Mouse (Mus musculus) midbrain, embryonic 13.5 days (tissue): ENCODE measurements around the gene BC049715. TPM values are rescaled to one million over a fixed set of nuclear protein-coding genes. Genes with fewer than 3 reads are reported as not detected.
"Not testable (repeated sequence)": the region's sequence is repeated elsewhere in the genome, so short reads cannot be mapped to it uniquely, and the experiment has no call there.

Experiments used
- ATAC-seq: fragments of 200-750 bp; cut with Nextera tagmentation; 2 replicates; pipeline ENCODE4 v1.8.0; 2017; ENCODE audit warnings: mild to moderate bottlenecking, moderate TSS enrichment, moderate library complexity
- H3K27ac ChIP-seq: fragments of 300-500 bp; sonication (generic); 2 replicates; pipeline ENCODE4 v1.5.1; 2015; ENCODE audit warnings: inconsistent platforms, mild to moderate bottlenecking, moderate library complexity
- H3K27me3 ChIP-seq: fragments of 300-500 bp; sonication (generic); 2 replicates; pipeline ENCODE4 v1.6.1; 2015; ENCODE audit warnings: mild to moderate bottlenecking, inconsistent platforms
- H3K36me3 ChIP-seq: fragments of 300-500 bp; sonication (generic); 2 replicates; pipeline ENCODE4 v1.6.1; 2015; ENCODE audit warnings: mild to moderate bottlenecking, inconsistent platforms
- H3K4me1 ChIP-seq: fragments of 300-500 bp; sonication (generic); replicated peaks from 2 replicates; pipeline ENCODE4 v1.6.1; 2015; ENCODE audit warnings: inconsistent platforms
- H3K4me2 ChIP-seq: fragments of 300-500 bp; sonication (generic); replicated peaks from 2 replicates; pipeline ENCODE4 v1.6.1; 2015; ENCODE audit warnings: moderate library complexity, mild to moderate bottlenecking, inconsistent platforms
- H3K4me3 ChIP-seq: fragments of 300-500 bp; sonication (generic); replicated peaks from 2 replicates; pipeline ENCODE4 v1.5.1; 2015; ENCODE audit warnings: mild to moderate bottlenecking, inconsistent platforms
- H3K9ac ChIP-seq: fragments of 300-500 bp; sonication (generic); replicated peaks from 2 replicates; pipeline ENCODE4 v1.6.1; 2015; ENCODE audit warnings: mild to moderate bottlenecking, inconsistent platforms
- H3K9me3 ChIP-seq: fragments of 300-500 bp; sonication (generic); 2 replicates; pipeline ENCODE4 v1.6.1; 2016; ENCODE audit warnings: mild to moderate bottlenecking, inconsistent platforms
- WGBS: fragments of 180-500 bp; shearing (Covaris S2); methylation state at CpG from one replicate; pipeline ENCODE4 v1.1.7; 2015; 5-methylcytosine and 5-hydroxymethylcytosine counted together
- microRNA-seq: library from miRNA; unstranded; fragments of <30 nt; microRNA quantifications from one replicate; pipeline ENCODE4, GENCODE M21; 2016
- polyA plus RNA-seq: library from polyadenylated mRNA; unstranded; fragments of >200 nt; fragmentation: Nextera tagmentation; extraction: Ambion mirVana; gene quantifications from 2 replicates; pipeline ENCODE4 v1.2.1, GENCODE M21; 2015

The BC049715 gene
- polyA plus RNA-seq, 1 experiment from 2014 or later = 1.7 TPM

GRCm38 (mm10) chr6:136883961-136884360, 56.5 kb downstream of the BC049715 start:
- 91% methylated on average over 6 of the region's 6 CpGs for WGBS
- Histone ChIP-seq H3K4me1 (no peaks in the 10 kb centered on the region), H3K4me2 (no peak overlapping the region), H3K27me3 (no peaks in the 10 kb centered on the region), H3K4me3 (no peak overlapping the region), H3K27ac (no peak overlapping the region), H3K9me3 (no peaks in the 10 kb centered on the region), H3K9ac (no peak overlapping the region), H3K36me3 (no peaks in the 10 kb centered on the region)
- ATAC-seq = no peak

- not testable (repeated sequence) for ATAC-seq
Observed at GRCm38 (mm10) chr6:136884766-136885165, 57.3 kb downstream of the BC049715 start.

DNA sequence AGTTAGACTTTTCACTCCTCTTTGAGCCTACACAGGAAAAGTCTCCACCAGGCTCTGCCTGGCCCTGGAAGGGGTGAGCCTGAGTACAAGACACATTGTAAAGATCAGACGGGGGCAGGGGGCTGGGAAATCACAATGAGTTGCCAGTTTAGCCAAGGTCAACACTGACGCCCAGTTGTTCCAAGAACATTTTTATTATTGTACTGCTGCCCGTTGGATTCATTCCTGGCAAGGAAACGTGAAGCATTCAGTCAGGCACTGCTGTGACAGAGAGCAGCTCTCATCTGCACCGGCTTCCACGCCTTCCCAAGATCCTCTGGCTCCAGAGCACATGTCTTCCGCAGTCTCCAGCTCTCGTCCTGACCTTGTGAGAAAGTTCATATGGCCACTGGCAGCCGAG, 60.4 kb downstream of the BC049715 start:
- Histone ChIP-seq H3K4me2 (no peak overlapping the region), H3K27ac (no peak overlapping the region), H3K9ac (no peak overlapping the region), H3K4me3 (no peak overlapping the region), H3K9me3 (no peaks in the 10 kb centered on the region), H3K36me3 (no peaks in the 10 kb centered on the region), H3K27me3 (no peaks in the 10 kb centered on the region), H3K4me1 (no peaks in the 10 kb centered on the region)
- ATAC-seq = no peak
- 82% methylated on average over 9 of the region's 9 CpGs for WGBS

More at GRCm38 (mm10) chr6:136884766-136885165, 57.3 kb downstream of the BC049715 start:
- not testable (repeated sequence) for H3K4me2 ChIP-seq, H3K9me3 ChIP-seq, H3K27me3 ChIP-seq, H3K27ac ChIP-seq, H3K36me3 ChIP-seq, H3K9ac ChIP-seq, H3K4me3 ChIP-seq, H3K4me1 ChIP-seq
- WGBS = 56% methylated on average over 1 of the region's 1 CpGs

DNA sequence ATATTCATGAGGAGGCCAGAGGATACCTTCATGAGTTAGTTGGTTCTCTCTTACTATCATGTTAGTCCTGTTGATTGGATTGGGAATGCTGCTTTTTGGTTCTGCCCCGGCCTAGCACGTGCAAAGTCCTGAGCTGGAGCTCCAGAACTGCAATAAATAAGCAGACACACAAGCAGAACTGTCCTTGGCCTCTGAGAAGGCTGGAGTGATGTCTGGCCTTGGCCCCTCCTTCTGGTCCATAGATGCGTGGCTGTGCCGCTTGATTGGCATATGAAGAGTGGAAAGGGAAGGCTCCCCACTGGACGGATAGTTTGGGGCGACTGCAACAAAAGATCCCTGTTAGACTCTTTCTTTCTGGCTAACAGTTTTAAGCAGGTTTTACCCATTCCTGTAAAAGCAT, 61.6 kb downstream of the BC049715 start:
- H3K36me3 ChIP-seq = no peaks in the 10 kb centered on the region
- no peak overlapping the region for H3K9ac ChIP-seq
- WGBS = 84% methylated on average over 6 of the region's 6 CpGs
- no peak for ATAC-seq
- no peaks in the 10 kb centered on the region for H3K27me3 ChIP-seq
- no peak overlapping the region for H3K4me3 ChIP-seq
- H3K4me2 ChIP-seq = no peak overlapping the region
- H3K9me3 ChIP-seq = no peaks in the 10 kb centered on the region
- no peaks in the 10 kb centered on the region for H3K4me1 ChIP-seq
- no peak overlapping the region for H3K27ac ChIP-seq

- Histone ChIP-seq H3K4me3 (no peak overlapping the region), H3K36me3 (no peaks in the 10 kb centered on the region), H3K9me3 (no peaks in the 10 kb centered on the region), H3K9ac (no peak overlapping the region), H3K27ac (no peak overlapping the region), H3K4me2 (no peak overlapping the region), H3K27me3 (no peaks in the 10 kb centered on the region), H3K4me1 (no peaks in the 10 kb centered on the region)
- 94% methylated on average over 6 of the region's 6 CpGs for WGBS
- no peak for ATAC-seq
Observed at GRCm38 (mm10) chr6:136889554-136889953, 62.1 kb downstream of the BC049715 start.

Small RNA genes lying within 50 kb of the gene (microRNA-seq; reads per million reads assigned to microRNA genes)
- not detected for gene Gm44364

Other genes with a start within 250 kb of the BC049715 start
- gene Plbd1, start 165.7 kb upstream of the BC049715 start, polyA plus RNA-seq = 0.24 and 0.47 TPM in 2 replicates
- gene Gucy2c, start 45.9 kb upstream of the BC049715 start, polyA plus RNA-seq = 0.50 and 1.0 TPM in 2 replicates
- gene Hist4h4, start 23.2 kb upstream of the BC049715 start, polyA plus RNA-seq = 1.1 TPM in 2 replicates
- gene H2afj, start 19.4 kb upstream of the BC049715 start, polyA plus RNA-seq = 113 and 121 TPM in 2 replicates
- 89.8 and 92.5 TPM in 2 replicates for gene Wbp11, start 607 bp downstream of the BC049715 start, polyA plus RNA-seq
- gene Smco3, start 7.8 kb downstream of the BC049715 start, polyA plus RNA-seq = 0.35 and 0.40 TPM in 2 replicates
- 0.08 and 0.16 TPM in 2 replicates for gene Art4, start 30.1 kb downstream of the BC049715 start, polyA plus RNA-seq
- 2.7 TPM in 2 replicates for gene Mgp, start 48.2 kb downstream of the BC049715 start, polyA plus RNA-seq
- gene Erp27, start 94.6 kb downstream of the BC049715 start, polyA plus RNA-seq = not detected in 2 replicates
- not detected in 2 replicates for gene Pde6h, start 96.2 kb downstream of the BC049715 start, polyA plus RNA-seq
- gene Arhgdib, start 114.3 kb downstream of the BC049715 start, polyA plus RNA-seq = 12.0 and 13.0 TPM in 2 replicates